Mouse (Mus musculus) subcutaneous adipose tissue, adult 2 months (tissue): ENCODE data around the gene Rdh16f1. TPM values are rescaled to one million over a fixed set of nuclear protein-coding genes. Genes with fewer than 3 reads are reported as not detected.

Experiments
- polyA plus RNA-seq: library from polyadenylated mRNA; depleted of rRNA; stranded (reverse); fragments of >200 nt; gene quantifications from 2 replicates; pipeline ENCODE4 v1.2.3, GENCODE M21; 2012; ENCODE audit warnings: low replicate concordance; rRNA removed

Rdh16f1 gene
- 4.2 TPM in 1 of 2 replicates, not detected in the other for polyA plus RNA-seq

DNA sequence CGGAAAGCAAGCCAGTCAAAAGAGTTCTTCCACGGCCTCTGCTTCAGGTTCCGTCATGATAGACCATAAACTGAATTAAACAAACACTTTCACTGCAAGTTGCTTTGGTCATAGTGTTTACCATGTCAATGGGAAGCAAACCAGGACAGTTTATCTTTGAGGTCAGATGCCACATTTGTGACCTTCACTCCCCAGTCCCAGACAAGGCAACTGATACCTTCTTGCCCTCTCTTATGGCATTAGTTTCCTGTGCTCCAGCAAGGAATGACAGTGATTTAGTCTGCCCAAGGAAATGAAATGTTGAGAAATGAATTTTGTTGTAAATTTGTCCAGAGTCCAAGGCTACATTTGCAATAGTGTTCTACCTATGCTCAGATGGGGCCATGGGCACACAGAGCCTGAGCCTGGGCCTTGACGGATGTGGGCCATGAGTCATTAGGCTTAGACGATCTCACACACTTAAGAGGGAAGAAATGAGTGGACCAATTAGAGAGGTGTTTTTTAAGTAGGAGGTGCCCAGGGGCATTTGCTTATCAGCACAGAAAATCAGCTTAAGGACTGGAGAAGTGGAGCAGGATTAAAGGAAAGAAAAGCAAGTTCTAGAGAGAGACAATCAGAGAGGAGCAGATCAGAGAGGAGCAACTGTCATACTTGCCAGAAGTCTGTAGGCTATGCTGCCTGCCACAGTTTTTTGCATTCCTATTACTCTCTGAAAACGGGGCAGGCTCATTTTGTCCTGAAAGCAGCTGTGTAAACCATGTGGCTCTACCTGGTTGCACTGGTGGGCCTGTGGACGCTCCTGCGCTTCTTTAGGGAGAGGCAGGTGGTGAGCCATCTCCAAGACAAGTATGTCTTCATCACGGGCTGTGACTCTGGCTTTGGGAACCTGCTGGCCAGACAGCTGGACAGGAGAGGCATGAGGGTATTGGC, at the start of gene Rdh16f1, which contains the start of gene Rdh1:
Rdh16f1 (plus strand) TSS at position 607 of the 930 bp plus-strand sequence.
Rdh1 (plus strand) TSS at position 541 of the 930 bp plus-strand sequence.

DNA sequence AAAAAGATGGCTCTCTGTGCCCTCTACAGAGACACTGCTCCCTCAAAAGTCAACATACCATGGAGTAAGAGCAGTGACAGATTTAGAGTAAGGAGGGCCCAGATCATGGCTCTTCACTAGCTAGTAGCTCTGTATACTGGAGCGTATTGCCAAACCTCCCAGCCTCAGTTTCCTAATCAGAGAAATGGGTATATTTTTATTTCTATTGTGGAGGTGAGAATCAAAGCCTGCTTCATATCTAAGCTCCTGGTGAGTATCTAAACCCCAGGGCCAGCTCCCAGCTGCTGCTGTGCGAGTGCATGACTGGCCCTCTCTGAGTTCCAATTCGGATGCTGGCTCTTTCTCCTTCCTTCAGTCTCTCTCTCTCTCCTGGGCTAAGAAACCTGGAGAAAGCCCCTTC, 35.4 kb upstream of the Rdh16f1 start, which contains the start of gene Tac2:
Tac2 (plus strand) TSS at position 301 of the 400 bp plus-strand sequence.

DNA sequence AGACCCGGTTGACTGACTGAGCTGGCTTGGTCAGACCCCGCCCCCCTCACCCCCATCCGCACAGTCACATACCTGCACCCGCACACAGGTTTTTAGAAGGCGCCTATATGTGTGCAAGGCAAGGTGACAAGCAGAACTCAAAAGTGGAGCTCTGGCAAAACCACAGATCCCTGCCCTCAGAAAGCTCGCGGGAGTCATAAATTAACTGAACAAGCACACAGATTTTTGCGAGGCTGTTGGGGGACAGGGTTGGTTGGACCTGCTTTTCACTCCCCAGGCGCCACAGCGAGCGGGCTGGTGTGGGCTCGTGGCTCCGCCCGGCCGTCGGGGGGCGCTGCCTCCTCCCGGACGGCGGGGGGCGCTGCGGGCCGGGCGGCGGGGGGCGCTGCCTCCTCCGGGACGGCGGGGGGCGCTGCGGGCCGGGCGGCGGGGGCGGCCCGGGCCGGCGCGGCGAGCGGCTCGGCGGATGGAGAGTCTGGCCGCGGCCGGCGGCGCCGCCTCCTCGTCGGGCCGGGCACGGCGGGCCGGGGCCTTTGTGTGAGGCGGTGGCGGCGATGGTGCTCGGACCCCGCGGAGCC, 20.4 kb upstream of the Rdh16f1 start, which contains the start of gene Zbtb39:
Zbtb39 (plus strand) TSS at position 456 of the 578 bp plus-strand sequence.

DNA sequence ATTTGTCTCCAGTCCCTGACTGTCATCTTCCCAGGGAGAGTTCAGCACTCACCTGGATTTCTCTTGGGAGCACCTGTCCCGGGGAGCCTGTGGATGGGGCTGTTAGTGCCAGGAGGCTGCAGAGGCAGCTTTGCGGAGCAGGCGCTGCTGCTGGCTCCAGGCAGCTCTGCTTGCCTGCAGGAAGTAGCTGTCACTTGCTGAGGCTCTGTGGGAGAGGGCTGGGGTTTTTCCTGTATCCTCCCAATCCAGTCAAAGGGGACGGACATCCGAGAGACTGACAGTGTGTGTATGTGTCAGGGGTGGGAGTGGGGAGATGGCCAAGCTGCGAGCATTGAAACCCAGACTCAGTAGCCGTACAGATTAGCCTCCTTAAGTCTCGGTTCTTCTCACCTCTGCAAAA, 8.0 kb upstream of the Rdh16f1 start, which contains the start of gene Gpr182:
Gpr182 (minus strand) TSS at position 185 of the 400 bp plus-strand sequence.

DNA sequence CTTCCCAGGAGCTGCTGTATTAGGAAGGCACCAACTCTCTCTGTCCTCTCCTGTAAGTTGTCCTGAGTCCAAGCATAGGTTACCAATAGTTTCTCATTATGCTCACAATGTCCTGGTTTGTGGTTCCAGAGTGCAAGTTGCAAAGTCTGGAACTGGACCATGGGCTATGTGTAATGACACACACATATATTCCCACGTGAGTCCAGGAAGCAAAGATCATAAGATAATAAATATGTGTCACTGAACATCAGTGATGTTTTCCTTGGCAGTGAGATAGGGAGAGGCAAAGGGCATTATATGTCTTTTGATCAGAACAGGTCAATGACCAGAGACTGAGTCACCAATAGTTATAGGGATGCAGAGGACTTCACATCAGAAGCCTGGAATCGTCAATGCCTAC, 16.4 kb downstream of the Rdh16f1 start, which contains the start of gene Rdh9:
Rdh9 (plus strand) TSS at position 376 of the 400 bp plus-strand sequence.

DNA sequence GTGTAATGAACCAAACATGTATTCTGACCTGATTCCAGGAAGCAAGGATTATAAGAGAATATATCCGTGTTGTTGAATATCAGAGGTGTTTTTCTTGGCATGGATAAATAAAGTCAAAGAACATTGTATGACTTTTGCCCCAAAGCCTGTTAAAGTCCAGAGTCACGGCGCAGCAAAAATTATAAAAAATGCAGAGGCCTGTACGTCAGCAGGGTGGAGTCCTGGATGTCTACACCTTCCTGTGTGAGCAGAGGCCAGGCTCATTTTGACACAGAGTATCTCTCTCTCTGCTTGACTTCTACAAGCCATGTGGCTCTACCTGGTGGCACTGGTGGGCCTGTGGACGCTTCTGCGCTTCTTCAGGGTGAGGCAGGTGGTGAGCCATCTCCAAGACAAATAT, 41.3 kb downstream of the Rdh16f1 start, which contains the start of gene Rdh16:
Rdh16 (plus strand) TSS at position 262 of the 400 bp plus-strand sequence.

Other genes with a start within 250 kb of the Rdh16f1 start
- 51.9 and 59.2 TPM in 2 replicates for gene Ndufa4l2, start 244.8 kb upstream of the Rdh16f1 start, polyA plus RNA-seq
- gene Shmt2, start 237.3 kb upstream of the Rdh16f1 start, polyA plus RNA-seq = 40.8 and 93.7 TPM in 2 replicates
- 0.09 and 0.36 TPM in 2 replicates for gene Nxph4, start 225.2 kb upstream of the Rdh16f1 start, polyA plus RNA-seq
- 237 and 318 TPM in 2 replicates for gene Lrp1, start 138.6 kb upstream of the Rdh16f1 start, polyA plus RNA-seq
- 111 and 133 TPM in 2 replicates for gene Stat6, start 116.8 kb upstream of the Rdh16f1 start, polyA plus RNA-seq
- gene Nemp1, start 92.9 kb upstream of the Rdh16f1 start, polyA plus RNA-seq = 2.8 and 5.3 TPM in 2 replicates
- 15.5 and 48.9 TPM in 2 replicates for gene Nab2, start 91.2 kb upstream of the Rdh16f1 start, polyA plus RNA-seq
- 0.10 and 0.33 TPM in 2 replicates for gene Myo1a, start 54.6 kb upstream of the Rdh16f1 start, polyA plus RNA-seq
- gene Tac2, start 35.3 kb upstream of the Rdh16f1 start, polyA plus RNA-seq = 0.35 TPM in 1 of 2 replicates, not detected in the other
- gene Zbtb39, start 20.2 kb upstream of the Rdh16f1 start, polyA plus RNA-seq = 5.9 and 12.6 TPM in 2 replicates
- 2.8 and 13.7 TPM in 2 replicates for gene Gpr182, start 8.1 kb upstream of the Rdh16f1 start, polyA plus RNA-seq
- 0.03 and 3.0 TPM in 2 replicates for gene Rdh1, start 66 bp upstream of the Rdh16f1 start, polyA plus RNA-seq
- gene Rdh9, start 16.6 kb downstream of the Rdh16f1 start, polyA plus RNA-seq = 0.11 TPM in 1 of 2 replicates, not detected in the other
- 0.12 TPM in 1 of 2 replicates, not detected in the other for gene Rdh16, start 41.4 kb downstream of the Rdh16f1 start, polyA plus RNA-seq
- not detected in 2 replicates for gene Rdh19, start 90.1 kb downstream of the Rdh16f1 start, polyA plus RNA-seq
- 0.13 TPM in 1 of 2 replicates, not detected in the other for gene Rdh16f2, start 106.7 kb downstream of the Rdh16f1 start, polyA plus RNA-seq
- 0.58 TPM in 1 of 2 replicates, not detected in the other for gene Rdh7, start 129.0 kb downstream of the Rdh16f1 start, polyA plus RNA-seq
- not detected in 2 replicates for gene Sdr9c7, start 138.7 kb downstream of the Rdh16f1 start, polyA plus RNA-seq
- not detected in 2 replicates for gene Hsd17b6, start 247.8 kb downstream of the Rdh16f1 start, polyA plus RNA-seq